Mouse (Mus musculus): Measurements from ENCODE around the gene Peli3.

- TF ChIP-seq GATA1 (IDR thresholded peaks at IDR 0.05; ENCODE audit: low read length) = no peak
- TF ChIP-seq TAL1 (IDR thresholded peaks at IDR 0.05; ENCODE audit: low read length) = no peak
Observed at GRCm38 (mm10) chr19:4898972-4899371, 44.0 kb downstream of the Peli3 start.

Measured in erythroblast, embryonic 14.5 days (primary cell).